Mouse (Mus musculus) kidney, postnatal 25 days (tissue): ENCODE results near the gene Lrrc1.
"Not testable (repeated sequence)": the region's sequence is repeated elsewhere in the genome, so short reads cannot be mapped to it uniquely, and the experiment has no call there.

Source experiments
- DNase-seq, 2 experiments: peaks; one replicate each; pipeline ENCODE4 v3.0.0; 2021; ENCODE audit warnings: mixed read lengths in 2 of 2

Lrrc1 gene

GRCm38 (mm10) chr9:77544354-77545067 is at the start of gene Lrrc1:
Lrrc1 (minus strand) TSS chr9:77544870.
- DNase-seq = peak; percentile 84 to 92

- DNase-seq = no peak
These were observed 47.8 kb upstream of the Lrrc1 start for GRCm38 (mm10) chr9:77592423-77592822.

GRCm38 (mm10) chr9:77589496-77589895 is 44.8 kb upstream of the Lrrc1 start:
- DNase-seq = no peak

- DNase-seq = no peak
These were observed 42.9 kb upstream of the Lrrc1 start for GRCm38 (mm10) chr9:77587616-77588015.

- DNase-seq = no peak
These were observed 42.3 kb upstream of the Lrrc1 start for GRCm38 (mm10) chr9:77586806-77587591.

- DNase-seq = no peak
These were observed 40.1 kb upstream of the Lrrc1 start for GRCm38 (mm10) chr9:77584746-77585145.

GRCm38 (mm10) chr9:77583302-77583701 is 38.6 kb upstream of the Lrrc1 start:
- no peak for DNase-seq

- DNase-seq = peak in 1 of 2 experiments; percentile 15
These were observed 35.2 kb upstream of the Lrrc1 start for GRCm38 (mm10) chr9:77579827-77580226.

GRCm38 (mm10) chr9:77577931-77578330 is 33.3 kb upstream of the Lrrc1 start:
- no peak for DNase-seq

- no peak for DNase-seq
These were observed 32.7 kb upstream of the Lrrc1 start for GRCm38 (mm10) chr9:77577409-77577808.

- no peak for DNase-seq
These were observed 31.6 kb upstream of the Lrrc1 start for GRCm38 (mm10) chr9:77576320-77576719.

GRCm38 (mm10) chr9:77574996-77575395 is 30.3 kb upstream of the Lrrc1 start:
- DNase-seq = not testable (repeated sequence)

GRCm38 (mm10) chr9:77571851-77572250 is 27.2 kb upstream of the Lrrc1 start:
- DNase-seq = no peak

- no peak for DNase-seq
These were observed 24.3 kb upstream of the Lrrc1 start for GRCm38 (mm10) chr9:77568789-77569506.

GRCm38 (mm10) chr9:77561827-77562226 is 17.2 kb upstream of the Lrrc1 start:
- DNase-seq = no peak

GRCm38 (mm10) chr9:77557963-77558362 is 13.3 kb upstream of the Lrrc1 start:
- no peak for DNase-seq

- no peak for DNase-seq
These were observed 12.5 kb upstream of the Lrrc1 start for GRCm38 (mm10) chr9:77557181-77557580.

- no peak for DNase-seq
These were observed 11.8 kb upstream of the Lrrc1 start for GRCm38 (mm10) chr9:77556435-77556834.

- DNase-seq = no peak
These were observed 8.8 kb upstream of the Lrrc1 start for GRCm38 (mm10) chr9:77553465-77553864.

- peak in 1 of 2 experiments; percentile 40 for DNase-seq
These were observed 6.4 kb upstream of the Lrrc1 start for GRCm38 (mm10) chr9:77551036-77551512.

- peak; percentile 61 to 71 for DNase-seq
These were observed 1.3 kb upstream of the Lrrc1 start for GRCm38 (mm10) chr9:77546010-77546409.

GRCm38 (mm10) chr9:77545068-77545421 is 375 bp upstream of the Lrrc1 start:
- DNase-seq = no peak
